Mouse (Mus musculus): Measurements from ENCODE around the gene Gm5741.

Gm5741 gene

GRCm38 (mm10) chr8:85073041-85073612 is 5.3 kb upstream of the Gm5741 start:
- DNase-seq (ENCODE audit: low read depth, low spot score): no peak

- no peak for DNase-seq (ENCODE audit: low read depth, low spot score)
These were observed 4.7 kb upstream of the Gm5741 start for GRCm38 (mm10) chr8:85072364-85072929.

- peak; percentile 85 for DNase-seq (ENCODE audit: low read depth, low spot score)
These were observed 3.9 kb upstream of the Gm5741 start, which contains the start of gene Dhps for GRCm38 (mm10) chr8:85071514-85072281. Gene Dhps (plus strand): TSS chr8:85071757.

- no peak for DNase-seq (ENCODE audit: low read depth, low spot score)
These were observed 3.3 kb upstream of the Gm5741 start for GRCm38 (mm10) chr8:85071041-85071440.

- no peak for DNase-seq (ENCODE audit: low read depth, low spot score)
These were observed 627 bp downstream of the Gm5741 start for GRCm38 (mm10) chr8:85067155-85067554.

GRCm38 (mm10) chr8:85065213-85065612 is 2.6 kb downstream of the Gm5741 start:
- no peak for DNase-seq (ENCODE audit: low read depth, low spot score)

- DNase-seq (ENCODE audit: low read depth, low spot score): no peak
These were observed 5.2 kb downstream of the Gm5741 start for GRCm38 (mm10) chr8:85062603-85063002.

- DNase-seq (ENCODE audit: low read depth, low spot score): peak; percentile 92
These were observed 7.7 kb downstream of the Gm5741 start, which contains the start of gene Fbxw9 for GRCm38 (mm10) chr8:85059879-85060616. Gene Fbxw9 (plus strand): TSS chr8:85060055.

- DNase-seq (ENCODE audit: low read depth, low spot score): no peak
These were observed 10.4 kb downstream of the Gm5741 start for GRCm38 (mm10) chr8:85057367-85057766.

- no peak for DNase-seq (ENCODE audit: low read depth, low spot score)
These were observed 24.2 kb downstream of the Gm5741 start for GRCm38 (mm10) chr8:85043619-85044018.

- DNase-seq (ENCODE audit: low read depth, low spot score): no peak
These were observed 29.9 kb downstream of the Gm5741 start for GRCm38 (mm10) chr8:85037681-85038531.

GRCm38 (mm10) chr8:85037366-85037680 is 30.5 kb downstream of the Gm5741 start:
- DNase-seq (ENCODE audit: low read depth, low spot score): no peak

GRCm38 (mm10) chr8:85036718-85037365 is 30.9 kb downstream of the Gm5741 start, which contains the start of gene Tnpo2:
Gene Tnpo2 (plus strand): TSS chr8:85036915.
- peak; percentile 91 for DNase-seq (ENCODE audit: low read depth, low spot score)

- no peak for DNase-seq (ENCODE audit: low read depth, low spot score)
These were observed 31.4 kb downstream of the Gm5741 start for GRCm38 (mm10) chr8:85036381-85036717.

- DNase-seq (ENCODE audit: low read depth, low spot score): no peak
These were observed 32.0 kb downstream of the Gm5741 start for GRCm38 (mm10) chr8:85035728-85036310.

- DNase-seq (ENCODE audit: low read depth, low spot score): no peak
These were observed 32.5 kb downstream of the Gm5741 start for GRCm38 (mm10) chr8:85035165-85035727.

- DNase-seq (ENCODE audit: low read depth, low spot score): no peak
These were observed 33.0 kb downstream of the Gm5741 start for GRCm38 (mm10) chr8:85034764-85035163.

- no peak for DNase-seq (ENCODE audit: low read depth, low spot score)
These were observed 33.9 kb downstream of the Gm5741 start for GRCm38 (mm10) chr8:85033867-85034266.

- DNase-seq (ENCODE audit: low read depth, low spot score): no peak
These were observed 35.0 kb downstream of the Gm5741 start for GRCm38 (mm10) chr8:85032622-85033311.

GRCm38 (mm10) chr8:85029271-85029670 is 38.5 kb downstream of the Gm5741 start:
- DNase-seq (ENCODE audit: low read depth, low spot score): no peak

Measured in WW6 (cell line).